Mouse (Mus musculus) right cerebral cortex, postnatal 10 days (tissue): ENCODE results near the gene Pced1a.

Experiments used
- DNase-seq, 2 experiments: peaks; one replicate each; pipeline ENCODE4 v3.0.0; 2021; ENCODE audit warnings: low spot score in 2 of 2

The Pced1a gene

DNA sequence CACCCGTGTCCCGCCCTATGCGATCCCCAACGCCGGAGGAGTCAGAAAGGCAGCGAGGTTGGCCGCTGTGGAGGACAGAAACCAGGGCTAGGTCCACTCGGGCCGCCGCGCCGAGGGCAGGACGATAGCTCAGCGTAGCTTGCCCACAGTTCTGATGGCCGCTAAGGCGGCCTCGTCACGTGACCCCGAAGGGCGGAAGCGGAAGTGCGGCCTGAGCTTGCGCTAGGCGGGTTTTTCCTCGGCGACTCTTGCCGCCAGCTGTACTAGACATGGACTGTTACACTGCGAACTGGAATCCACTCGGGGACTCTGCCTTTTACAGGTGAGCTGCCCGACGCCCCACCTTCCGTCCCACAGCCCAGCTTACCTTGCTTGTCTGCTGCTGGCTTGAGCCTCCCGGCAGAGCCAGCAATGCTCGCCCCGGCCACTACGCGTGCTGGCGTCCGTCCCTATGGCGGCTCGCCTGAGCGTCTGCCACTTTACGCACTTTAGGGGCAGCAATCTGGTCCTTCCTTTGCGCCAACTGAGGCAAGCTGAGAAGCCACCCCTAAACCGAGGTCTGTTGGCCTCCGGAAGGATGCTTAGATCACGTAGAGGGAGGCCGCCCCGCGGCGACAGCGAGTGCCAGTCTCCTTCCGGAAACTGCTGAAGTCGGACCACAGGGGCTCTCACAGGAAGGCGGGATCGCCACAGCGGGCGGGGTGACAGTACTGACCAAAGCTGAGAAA is at the start of gene Pced1a, which contains the start of gene Vps16:
Gene Pced1a, minus strand, starts transcription at position 576 of the 728 bp plus-strand sequence.
Gene Vps16, plus strand, starts transcription at position 214 of the 728 bp plus-strand sequence.
- peak; percentile 95 for DNase-seq

DNA sequence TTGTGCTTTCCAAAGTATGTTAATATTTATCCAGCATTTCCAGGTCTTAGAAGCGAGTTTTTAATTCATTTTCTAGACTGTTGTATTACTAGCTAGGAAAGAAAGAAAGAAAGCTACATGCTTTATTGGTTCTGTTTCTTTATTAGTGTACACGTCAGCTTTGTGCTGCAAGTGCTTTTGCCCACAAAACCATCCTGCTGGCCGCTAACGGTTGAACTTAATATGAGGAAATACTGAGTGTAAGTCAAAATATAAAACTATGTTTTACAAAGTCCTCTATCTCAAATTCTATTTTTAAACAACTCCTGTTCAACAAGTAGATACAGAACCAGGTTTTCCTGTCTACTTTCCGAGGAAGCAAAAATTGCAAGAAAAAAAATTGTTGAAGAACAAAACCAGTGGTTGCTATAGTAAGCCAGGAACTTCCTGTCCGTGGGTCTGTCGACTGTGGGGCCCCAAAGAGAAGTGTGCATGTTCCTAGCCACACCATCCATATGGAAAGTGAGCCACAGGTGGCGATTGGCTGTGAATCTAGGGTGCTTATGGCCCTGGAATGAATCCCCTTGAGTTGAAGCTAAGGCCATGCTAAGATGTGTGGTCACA is 48.5 kb upstream of the Pced1a start:
- DNase-seq, result no peak

DNA sequence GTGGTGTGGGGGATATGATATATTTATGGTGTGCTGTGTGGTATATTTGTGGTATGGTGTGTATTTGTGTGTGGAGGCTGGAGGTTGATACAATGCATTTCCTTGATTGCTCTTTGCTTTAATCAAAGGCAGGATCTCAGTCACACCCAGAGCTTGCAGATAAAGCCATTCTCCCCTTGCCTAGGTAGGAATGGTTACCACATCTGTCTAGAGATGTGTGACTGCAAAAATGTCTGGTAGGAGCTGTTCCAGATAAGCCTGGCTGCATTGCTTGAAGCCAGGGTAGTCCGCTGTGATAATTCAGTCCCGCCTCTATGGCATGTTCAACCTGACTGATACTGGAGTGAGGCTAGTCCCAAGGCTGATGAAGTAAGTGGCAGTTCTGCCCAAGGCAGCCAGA is 45.4 kb upstream of the Pced1a start:
- DNase-seq, result no peak

DNA sequence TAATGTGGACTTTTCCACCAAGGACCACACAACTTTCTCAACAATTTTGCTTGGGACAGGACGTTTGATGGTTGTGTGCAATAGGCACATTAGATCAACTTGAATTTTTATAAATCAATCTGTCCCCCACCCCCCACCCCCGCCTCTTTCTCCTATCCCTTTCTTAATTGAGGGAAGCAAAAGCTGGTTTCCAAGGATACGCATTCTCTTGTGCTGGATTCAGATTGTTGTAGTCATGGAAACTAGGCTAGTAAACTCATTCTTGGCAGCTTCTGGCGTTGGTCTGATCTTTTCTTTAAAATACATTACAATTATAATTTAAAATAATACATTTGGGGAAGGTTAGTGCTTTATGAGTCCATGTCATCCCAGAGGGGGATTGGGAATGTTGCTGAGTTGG is 44.9 kb upstream of the Pced1a start:
- peak in 1 of 2 experiments; percentile 62 for DNase-seq

DNA sequence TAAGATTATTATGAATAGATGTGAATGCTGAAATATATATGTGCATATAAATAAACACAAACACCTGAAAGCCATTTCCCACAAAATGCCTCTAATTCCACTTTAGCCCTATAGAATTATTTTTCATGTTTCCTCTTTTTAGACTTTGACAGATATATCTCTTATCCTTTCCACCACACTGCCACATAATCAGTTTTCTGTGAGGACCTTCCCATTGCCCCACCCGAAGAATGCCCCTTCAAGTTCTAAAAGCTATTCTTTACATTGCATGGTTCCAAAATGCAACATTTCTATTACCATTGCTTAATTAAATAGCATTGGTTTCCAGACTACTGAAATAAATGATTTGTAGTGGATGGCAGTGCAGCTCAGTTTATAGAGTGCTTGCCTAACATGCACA is 41.9 kb upstream of the Pced1a start:
- no peak for DNase-seq

DNA sequence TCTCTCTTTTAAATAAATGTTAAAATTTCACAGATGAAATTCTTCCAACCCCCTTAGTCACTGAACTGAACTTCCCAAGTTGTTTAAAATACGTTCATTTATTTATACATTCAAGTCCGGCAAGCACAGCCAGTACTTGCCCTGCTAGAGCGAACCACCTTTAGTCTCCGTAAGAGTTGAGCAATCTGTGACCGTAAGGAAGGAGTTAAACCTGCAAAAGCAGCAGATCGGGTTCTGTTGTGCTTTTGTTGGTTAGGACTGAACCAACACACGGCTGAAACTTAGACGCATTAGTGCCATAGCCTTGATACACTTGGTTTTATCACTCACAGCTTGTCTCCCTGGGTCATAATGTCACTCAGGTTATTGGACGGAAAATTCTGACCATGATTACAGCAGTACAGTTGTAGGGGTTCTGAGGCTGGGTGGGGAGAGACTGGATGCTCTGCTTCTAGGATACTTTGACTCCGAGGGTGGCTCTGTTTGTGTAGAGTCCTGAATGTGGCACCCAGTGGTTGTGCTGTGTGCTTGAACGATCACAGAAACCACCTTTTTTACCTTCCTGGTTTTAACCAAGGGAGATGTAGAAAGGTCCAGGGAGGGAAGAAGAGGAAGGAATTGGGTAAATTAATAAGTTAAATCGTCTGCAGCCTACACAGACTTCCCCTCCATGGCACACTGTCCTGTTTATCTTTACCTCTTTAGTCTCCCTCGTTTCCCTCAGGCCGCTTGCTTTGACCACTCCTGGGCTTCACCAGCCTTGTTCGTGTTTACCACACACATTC is 37.0 kb upstream of the Pced1a start:
- DNase-seq, result no peak

DNA sequence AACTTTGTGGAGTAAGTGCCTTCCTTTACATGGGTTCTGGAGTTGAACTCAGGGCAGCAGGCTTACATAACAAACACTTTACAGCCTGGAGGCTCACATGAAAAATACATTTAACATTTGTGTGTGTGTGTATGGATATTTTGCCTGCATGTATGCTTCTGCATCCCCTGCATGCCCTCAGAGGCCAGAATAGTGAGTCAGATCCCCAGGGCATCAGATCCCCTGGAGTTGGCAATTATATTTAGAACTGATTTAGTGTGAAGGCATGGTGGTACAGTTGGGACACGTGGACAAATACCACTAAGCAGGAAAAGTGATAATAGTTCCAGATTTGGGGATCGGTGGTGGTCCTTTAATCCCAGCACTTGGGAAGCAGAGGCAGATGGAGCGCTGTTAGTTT is 35.1 kb upstream of the Pced1a start:
- no peak for DNase-seq

DNA sequence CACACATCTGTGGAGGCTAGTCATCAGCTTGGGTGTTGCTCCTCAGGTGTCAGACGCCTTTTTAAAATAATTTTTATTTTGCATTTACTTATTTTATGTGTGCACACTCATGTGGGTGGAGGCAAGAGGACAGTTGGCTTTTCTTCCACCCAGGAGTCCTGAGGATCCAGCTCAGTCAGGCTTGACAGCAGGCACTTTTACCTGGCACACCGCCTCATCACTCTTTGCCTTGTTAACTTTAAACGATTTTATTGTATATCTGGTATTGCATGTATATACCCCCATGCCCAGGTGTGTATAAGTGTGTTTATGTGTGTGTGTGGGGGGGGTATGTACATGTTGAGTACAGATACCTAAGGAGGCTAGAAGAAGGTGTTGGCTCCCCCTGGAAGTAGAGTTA is 33.4 kb upstream of the Pced1a start:
- DNase-seq, result no peak

DNA sequence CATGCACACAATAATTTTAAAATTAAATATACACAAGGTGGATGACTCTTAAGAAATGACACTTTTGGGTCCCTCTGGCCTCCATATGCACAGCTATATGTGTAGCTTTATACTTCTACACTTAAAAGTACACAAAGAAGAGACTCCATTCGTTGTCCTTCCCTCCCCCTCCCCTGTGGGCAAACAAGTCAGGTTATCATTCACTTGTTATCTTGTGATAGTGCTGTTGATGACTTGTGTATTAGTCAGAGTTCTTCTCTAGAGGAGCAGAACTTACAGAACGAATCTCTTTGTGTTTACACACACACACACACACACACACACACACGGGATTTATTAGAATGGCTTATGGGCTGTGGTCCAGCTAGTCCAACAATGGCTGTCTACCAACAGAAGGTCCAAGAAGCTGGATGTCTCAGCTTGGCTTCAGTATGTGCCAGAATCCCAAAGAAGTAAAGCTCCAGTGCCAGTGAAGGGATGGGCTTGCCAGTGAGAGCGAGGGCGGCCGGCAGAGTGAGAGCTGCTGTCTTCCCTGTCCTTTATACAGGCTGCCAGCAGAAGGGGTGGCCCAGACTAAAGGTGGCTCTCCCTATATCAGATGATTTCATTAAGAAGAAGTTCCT is 30.4 kb upstream of the Pced1a start:
- DNase-seq, result peak; percentile 70 to 74

DNA sequence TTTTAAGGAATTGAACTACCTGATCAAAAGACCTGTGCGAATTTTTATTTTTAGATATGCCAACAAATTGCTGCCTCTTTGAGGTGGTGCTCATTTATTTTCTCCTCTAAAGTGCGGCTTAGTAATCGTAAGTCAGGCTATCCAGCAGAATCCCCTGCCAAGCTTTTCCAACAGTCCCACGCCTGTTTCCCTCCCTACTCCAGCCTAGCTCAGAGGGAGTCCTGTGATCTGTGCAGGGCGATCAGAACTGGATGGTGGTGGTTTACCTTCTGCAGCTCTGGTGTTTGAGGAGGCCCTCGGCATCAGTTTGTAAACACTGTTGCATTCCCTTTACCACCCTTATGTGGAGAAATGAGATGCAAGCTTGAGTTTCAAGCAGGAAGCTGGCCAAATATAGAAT is 28.9 kb upstream of the Pced1a start:
- no peak for DNase-seq

DNA sequence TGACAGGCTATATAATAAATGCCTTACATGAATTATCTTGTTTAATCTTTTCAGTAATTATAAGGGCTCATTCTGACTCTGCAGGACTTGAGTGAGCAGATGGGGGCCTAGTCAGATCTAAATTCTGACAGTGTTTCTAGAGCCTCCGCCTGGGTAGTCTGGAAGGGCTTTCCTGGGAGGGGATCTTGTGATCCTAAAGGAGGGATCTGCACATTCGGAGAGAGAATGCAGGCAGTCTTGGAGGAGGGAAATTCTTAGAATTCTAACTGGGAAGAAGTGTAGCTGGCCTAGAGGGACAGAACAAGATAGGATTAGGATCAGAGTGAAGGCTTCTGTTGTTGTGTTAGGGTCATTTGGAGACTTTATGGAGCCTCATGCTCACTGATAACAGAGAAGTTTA is 27.8 kb upstream of the Pced1a start:
- DNase-seq, result no peak

DNA sequence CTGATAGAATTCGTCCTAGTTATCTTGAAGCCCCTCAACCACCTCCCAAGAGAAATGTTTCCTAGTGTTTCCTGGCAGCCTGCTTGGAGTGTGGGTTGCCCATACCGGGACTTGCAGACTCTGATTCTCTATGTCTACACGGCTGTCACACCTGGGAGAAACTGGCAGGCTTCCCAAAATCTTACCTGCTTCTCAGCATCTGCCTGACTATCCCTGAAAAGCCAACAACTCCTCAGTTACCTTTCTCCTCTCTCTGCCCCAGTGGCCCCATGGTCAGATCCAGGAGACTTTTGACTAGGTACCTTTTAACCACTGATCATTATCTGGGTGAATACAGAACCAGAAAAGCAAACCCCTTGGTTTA is 27.2 kb upstream of the Pced1a start:
- peak; percentile 47 to 62 for DNase-seq

DNA sequence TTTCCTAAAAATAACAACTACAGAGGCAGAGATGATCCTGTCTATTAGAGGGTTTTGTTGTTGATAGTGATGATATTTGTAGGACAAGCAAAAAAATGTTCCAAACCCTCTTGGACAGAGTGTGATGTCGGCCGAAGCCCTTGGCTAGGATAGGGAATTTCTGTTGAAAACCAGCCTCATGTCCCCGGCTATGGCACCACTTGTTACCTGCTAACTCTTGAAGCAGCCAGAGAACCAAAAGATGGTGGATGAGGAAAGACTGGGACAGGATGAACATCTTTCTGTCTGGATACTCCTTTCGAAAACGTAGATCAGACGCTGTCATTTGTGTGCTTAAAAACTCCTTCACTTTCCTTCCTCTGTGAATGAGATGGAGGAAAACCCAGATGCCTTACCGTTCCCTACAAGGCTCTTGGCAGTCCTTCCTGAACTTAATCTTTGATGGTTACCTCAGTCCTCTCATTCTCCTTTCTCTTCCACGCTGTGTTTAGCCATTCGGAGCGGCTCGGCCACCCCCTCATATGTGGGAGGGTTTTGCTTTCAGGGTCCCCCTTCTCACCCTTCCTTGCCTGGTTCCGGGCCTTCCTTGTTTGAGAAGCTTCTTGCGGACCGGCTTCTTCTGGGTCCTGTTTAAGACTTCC is 26.7 kb upstream of the Pced1a start:
- DNase-seq, result no peak

DNA sequence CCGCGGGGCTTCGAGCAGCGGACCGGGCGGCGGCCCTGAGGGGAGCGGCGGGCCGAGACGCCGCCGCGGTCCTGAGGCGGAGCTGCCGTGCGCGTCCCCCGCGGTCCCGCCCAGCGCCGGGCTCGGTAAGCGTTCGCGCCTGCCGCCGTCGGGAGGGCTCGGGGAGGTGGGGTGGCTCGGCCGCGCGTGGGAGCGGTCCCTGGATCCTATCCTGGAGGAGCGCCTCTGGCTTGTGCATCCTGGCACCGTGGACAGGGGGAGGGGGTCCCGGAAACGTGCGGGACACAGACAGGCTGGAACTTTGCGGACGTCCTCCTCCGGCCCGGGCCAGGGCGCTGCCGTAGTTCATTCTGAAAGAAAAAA is 25.9 kb upstream of the Pced1a start:
- DNase-seq, result peak; percentile 78 to 80

DNA sequence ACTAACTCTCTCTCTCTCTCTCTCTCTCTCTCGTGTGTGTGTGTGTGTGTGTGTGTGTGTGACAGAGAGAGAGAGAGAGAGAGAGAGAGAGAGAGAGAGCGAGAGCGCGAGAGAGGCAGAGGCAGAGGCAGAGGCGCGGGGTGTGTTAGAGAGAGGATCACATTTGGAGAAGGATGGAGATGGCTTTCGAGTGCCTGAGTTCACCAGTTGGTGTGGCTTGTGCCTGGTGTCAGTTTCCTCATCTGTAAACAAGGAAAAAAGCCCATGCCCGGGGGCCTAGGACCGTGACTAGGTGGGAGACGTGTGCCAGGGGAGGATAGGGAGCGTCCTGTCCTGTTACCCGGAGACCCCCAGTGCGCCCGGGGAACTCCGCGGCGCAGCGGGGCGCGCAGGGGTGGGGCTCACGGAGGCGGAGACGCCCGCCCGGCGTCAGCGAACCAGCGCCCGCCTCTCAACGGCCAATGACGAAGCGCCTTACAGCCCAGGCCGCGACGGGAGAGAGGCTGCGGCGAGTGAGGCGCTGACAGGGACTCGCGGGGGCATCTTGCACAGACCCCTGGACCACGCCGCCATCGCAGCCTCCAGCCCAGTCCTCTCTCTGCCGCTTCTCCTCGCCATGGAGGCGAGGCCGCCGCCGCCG is 25.4 kb upstream of the Pced1a start, which contains the start of gene Ptpra:
Gene Ptpra, plus strand, starts transcription at position 485 of the 640 bp plus-strand sequence.
- peak; percentile 94 to 95 for DNase-seq

DNA sequence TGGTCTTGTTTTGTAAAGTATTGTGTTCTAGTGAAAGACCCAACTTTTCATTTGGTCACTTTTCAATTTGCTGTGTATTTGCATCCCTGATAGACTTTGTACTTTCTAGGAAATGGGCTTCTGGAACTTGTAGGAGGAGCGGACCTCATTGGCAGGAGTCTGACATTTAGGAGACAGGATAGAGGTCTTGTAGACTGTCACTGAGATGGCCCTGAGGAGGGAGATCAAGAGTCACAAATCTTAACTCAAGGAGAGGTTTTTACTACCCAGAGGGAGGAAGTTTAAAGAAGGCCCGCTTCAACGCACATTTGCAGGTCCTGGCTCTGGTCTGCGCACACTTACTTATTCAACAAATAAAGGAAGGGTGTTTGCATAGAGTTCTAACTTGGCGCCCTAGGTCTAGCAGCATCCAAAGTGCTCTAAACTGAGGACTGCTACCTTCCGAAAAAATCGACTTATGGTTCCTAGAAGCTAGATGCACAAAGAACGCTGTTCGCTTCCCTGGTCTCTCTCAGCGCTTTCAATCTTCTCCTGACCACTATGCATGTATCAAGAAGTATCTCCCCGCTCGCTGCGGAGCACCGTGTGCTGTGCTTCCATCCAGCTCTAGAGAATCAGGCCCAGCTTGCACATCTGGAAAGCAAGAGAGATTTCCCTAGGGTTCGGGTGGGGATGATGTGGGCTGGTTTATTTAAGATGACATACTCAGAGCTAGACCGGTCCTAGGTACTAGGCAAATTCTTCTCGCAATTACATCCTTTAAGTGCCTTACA is 24.7 kb upstream of the Pced1a start:
- peak in 1 of 2 experiments; percentile 38 for DNase-seq

DNA sequence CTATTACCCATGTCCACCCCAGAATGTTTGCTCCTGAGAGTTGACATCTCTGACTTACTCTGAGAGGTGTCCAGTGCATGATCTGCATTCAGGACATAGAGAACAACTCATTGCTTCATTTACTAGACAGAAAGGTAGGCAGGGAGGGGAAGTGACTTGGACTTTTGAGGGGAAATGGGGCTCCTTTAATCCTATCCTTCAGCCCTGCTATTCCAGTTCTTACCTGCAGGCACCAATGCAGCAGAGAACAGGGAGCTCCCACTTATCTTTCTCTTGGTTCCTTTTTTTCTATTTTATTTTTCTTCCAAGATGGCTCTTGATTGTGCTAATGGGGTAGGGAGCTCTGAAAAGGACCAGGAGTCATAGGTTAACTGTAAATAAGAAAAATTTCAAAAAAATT is 23.9 kb upstream of the Pced1a start:
- no peak for DNase-seq

DNA sequence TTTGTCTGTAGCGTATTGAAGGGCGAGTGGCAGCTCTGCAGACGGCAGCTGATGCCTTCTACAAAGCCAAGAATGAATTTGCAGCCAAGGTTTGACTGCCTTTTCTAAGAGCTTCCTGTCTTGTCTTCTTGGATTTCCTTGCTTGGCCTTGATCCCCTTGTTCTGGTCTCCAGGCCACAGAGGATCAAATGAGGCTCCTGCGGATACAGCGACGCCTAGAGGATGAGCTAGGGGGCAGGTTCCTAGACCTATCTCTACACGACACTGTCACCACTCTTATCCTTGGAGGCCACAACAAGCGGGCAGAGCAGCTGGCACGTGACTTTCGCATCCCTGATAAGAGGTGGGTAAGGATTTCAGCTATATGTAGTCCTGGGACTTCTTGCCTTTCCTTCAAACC is 17.7 kb upstream of the Pced1a start:
- no peak for DNase-seq

DNA sequence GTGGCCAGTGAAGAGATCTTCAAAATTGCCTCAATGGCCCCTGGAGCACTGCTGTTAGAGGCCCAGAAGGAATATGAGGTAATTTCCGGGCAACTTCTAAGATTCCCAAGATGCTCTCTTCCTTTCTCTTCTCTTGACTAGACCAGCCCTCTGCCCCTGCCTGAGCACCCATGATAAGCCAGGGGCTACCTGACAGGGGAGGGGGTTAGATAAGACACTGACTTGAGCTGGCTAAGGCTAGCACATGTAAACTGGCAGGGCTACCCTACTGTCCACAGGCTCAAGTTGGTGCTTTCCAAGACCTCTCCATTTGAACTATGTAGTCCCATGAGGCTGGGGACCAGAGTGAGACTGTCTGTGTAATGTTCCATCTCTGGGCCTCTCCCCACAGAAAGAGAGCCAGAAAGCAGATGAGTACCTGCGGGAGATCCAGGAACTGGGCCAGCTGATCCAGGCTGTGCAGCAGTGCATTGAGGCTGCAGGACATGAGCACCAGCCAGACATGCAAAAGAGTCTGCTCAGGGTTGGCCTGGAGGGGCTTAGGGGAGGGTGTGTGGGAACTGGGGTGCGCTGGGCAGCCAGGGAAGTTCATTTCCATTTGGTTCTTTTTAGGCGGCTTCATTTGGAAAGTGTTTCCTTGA is 15.5 kb upstream of the Pced1a start:
- no peak for DNase-seq

DNA sequence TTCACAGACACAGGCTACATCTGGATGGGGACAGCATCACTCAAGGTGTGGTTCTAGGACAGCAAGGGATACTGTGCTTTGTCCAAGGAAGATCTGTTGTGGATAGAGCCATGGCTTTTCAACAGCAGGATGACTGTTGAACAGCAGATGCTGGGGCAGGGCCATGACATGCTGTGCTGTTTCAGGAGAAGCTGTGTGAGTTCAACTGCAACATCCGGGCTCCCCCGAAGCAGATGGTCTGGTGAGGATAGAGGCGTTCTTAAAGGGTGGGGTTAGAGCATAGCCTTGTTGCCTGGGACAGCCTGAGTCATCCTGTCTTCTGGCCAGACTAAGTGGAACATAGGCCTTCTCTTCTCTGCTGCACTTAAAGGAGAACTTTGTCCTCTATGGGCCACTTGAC is 14.4 kb upstream of the Pced1a start:
- no peak for DNase-seq
